Mouse (Mus musculus): ENCODE measurements at regions not wholly inside any gene's neighbourhood (a gene's known extent, or its start where the extent isn't known, plus 50 kb on each side); places are given as distances from the start of the nearest gene placed in this dataset.
A peak's percentile ranks its signal among the peaks of the same experiment; 100 is the strongest.

GRCm38 (mm10) chr14:114855055-114855740 lies 236.8 kb upstream of the Gpc5 start:
- H3K27me3 ChIP-seq (replicated peaks; ENCODE audit: control insufficient read depth, insufficient read depth, low read length) = no peaks in the 10 kb centered on the region
- WGBS = 44% methylated on average over 12 of the region's 12 CpGs
- H3K9ac ChIP-seq (ENCODE audit: low read depth, low read length) = no peak overlapping the region
- TF ChIP-seq CTCF (IDR thresholded peaks at IDR 0.05; ENCODE audit: low read depth) = no peak
- no peaks in the 10 kb centered on the region for H3K36me3 ChIP-seq (ENCODE audit: control insufficient read depth, insufficient read depth)
- no peaks in the 10 kb centered on the region for H3K9me3 ChIP-seq (ENCODE audit: control insufficient read depth)
- H3K4me1 ChIP-seq (replicated peaks; ENCODE audit: control insufficient read depth, insufficient read depth, low read length) = no peaks in the 10 kb centered on the region
- H3K27ac ChIP-seq (ENCODE audit: low read depth, low read length) = no peak overlapping the region
- no peak for ATAC-seq
- no peak overlapping the region for H3K4me3 ChIP-seq (ENCODE audit: low read depth, low read length)
- no peak overlapping the region for H3K4me2 ChIP-seq (replicated peaks; ENCODE audit: low read depth)

GRCm38 (mm10) chr14:114855746-114856145 lies 236.3 kb upstream of the Gpc5 start:
- no peak overlapping the region for H3K4me2 ChIP-seq (replicated peaks; ENCODE audit: low read depth)
- WGBS = 30% methylated on average over 3 of the region's 3 CpGs
- ATAC-seq = no peak

GRCm38 (mm10) chr14:114856243-114857031 lies 235.6 kb upstream of the Gpc5 start:
- Histone ChIP-seq H3K36me3 (ENCODE audit: control insufficient read depth, insufficient read depth) (no peaks in the 10 kb centered on the region), H3K9ac (ENCODE audit: low read depth, low read length) (no peak overlapping the region), H3K4me3 (ENCODE audit: low read depth, low read length) (no peak overlapping the region), H3K4me1 (replicated peaks; ENCODE audit: control insufficient read depth, insufficient read depth, low read length) (no peaks in the 10 kb centered on the region), H3K9me3 (ENCODE audit: control insufficient read depth) (no peaks in the 10 kb centered on the region), H3K27ac (ENCODE audit: low read depth, low read length) (no peak overlapping the region), H3K27me3 (replicated peaks; ENCODE audit: control insufficient read depth, insufficient read depth, low read length) (no peaks in the 10 kb centered on the region), H3K4me2 (replicated peaks; ENCODE audit: low read depth) (0 out of 2 replicates have a peak overlapping the region, but pooled peaks have one; percentile 0)
- ATAC-seq = no peak; the same call in 1 of the 2 replicates
- TF ChIP-seq CTCF (IDR thresholded peaks at IDR 0.05; ENCODE audit: low read depth) = no peak
- WGBS = 43% methylated on average over 18 of the region's 18 CpGs

More at GRCm38 (mm10) chr14:114855746-114856145, 236.3 kb upstream of the Gpc5 start:
- Histone ChIP-seq H3K36me3 (ENCODE audit: control insufficient read depth, insufficient read depth) (no peaks in the 10 kb centered on the region), H3K27me3 (replicated peaks; ENCODE audit: control insufficient read depth, insufficient read depth, low read length) (no peaks in the 10 kb centered on the region), H3K9ac (ENCODE audit: low read depth, low read length) (no peak overlapping the region), H3K27ac (ENCODE audit: low read depth, low read length) (no peak overlapping the region), H3K9me3 (ENCODE audit: control insufficient read depth) (no peaks in the 10 kb centered on the region), H3K4me1 (replicated peaks; ENCODE audit: control insufficient read depth, insufficient read depth, low read length) (no peaks in the 10 kb centered on the region), H3K4me3 (ENCODE audit: low read depth, low read length) (no peak overlapping the region)
- no peak for TF ChIP-seq CTCF (IDR thresholded peaks at IDR 0.05; ENCODE audit: low read depth)

GRCm38 (mm10) chr14:114857171-114857570 lies 234.8 kb upstream of the Gpc5 start:
- H3K4me2 ChIP-seq (replicated peaks; ENCODE audit: low read depth) = peak overlapping the region; percentile 17; the same call in 1 of the 2 replicates
- WGBS = 11% methylated on average over 4 of the region's 4 CpGs
- H3K4me3 ChIP-seq (ENCODE audit: low read depth, low read length) = no peak overlapping the region
- H3K9ac ChIP-seq (ENCODE audit: low read depth, low read length) = no peak overlapping the region
- H3K36me3 ChIP-seq (ENCODE audit: control insufficient read depth, insufficient read depth) = no peaks in the 10 kb centered on the region
- no peak for ATAC-seq
- H3K9me3 ChIP-seq (ENCODE audit: control insufficient read depth) = no peaks in the 10 kb centered on the region
- TF ChIP-seq CTCF (IDR thresholded peaks at IDR 0.05; ENCODE audit: low read depth) = no peak
- no peak overlapping the region for H3K27ac ChIP-seq (ENCODE audit: low read depth, low read length)
- no peaks in the 10 kb centered on the region for H3K27me3 ChIP-seq (replicated peaks; ENCODE audit: control insufficient read depth, insufficient read depth, low read length)
- no peaks in the 10 kb centered on the region for H3K4me1 ChIP-seq (replicated peaks; ENCODE audit: control insufficient read depth, insufficient read depth, low read length)

GRCm38 (mm10) chr14:114857689-114858088 lies 234.3 kb upstream of the Gpc5 start:
- H3K4me2 ChIP-seq (replicated peaks; ENCODE audit: low read depth) = peak overlapping the region; percentile 17; the same call in 1 of the 2 replicates
- H3K27ac ChIP-seq (ENCODE audit: low read depth, low read length) = no peak overlapping the region
- no peak for ATAC-seq
- no peak overlapping the region for H3K9ac ChIP-seq (ENCODE audit: low read depth, low read length)
- H3K4me3 ChIP-seq (ENCODE audit: low read depth, low read length) = no peak overlapping the region
- TF ChIP-seq CTCF (IDR thresholded peaks at IDR 0.05; ENCODE audit: low read depth) = no peak
- H3K9me3 ChIP-seq (ENCODE audit: control insufficient read depth) = no peaks in the 10 kb centered on the region
- no peaks in the 10 kb centered on the region for H3K36me3 ChIP-seq (ENCODE audit: control insufficient read depth, insufficient read depth)
- WGBS = 9% methylated on average over 7 of the region's 7 CpGs
- no peaks in the 10 kb centered on the region for H3K27me3 ChIP-seq (replicated peaks; ENCODE audit: control insufficient read depth, insufficient read depth, low read length)
- H3K4me1 ChIP-seq (replicated peaks; ENCODE audit: control insufficient read depth, insufficient read depth, low read length) = no peaks in the 10 kb centered on the region

- 69% methylated on average over 4 of the region's 4 CpGs for WGBS
- Histone ChIP-seq H3K9me3 (ENCODE audit: control insufficient read depth) (no peaks in the 10 kb centered on the region), H3K27ac (ENCODE audit: low read depth, low read length) (no peak overlapping the region), H3K9ac (ENCODE audit: low read depth, low read length) (no peak overlapping the region), H3K36me3 (ENCODE audit: control insufficient read depth, insufficient read depth) (no peaks in the 10 kb centered on the region), H3K27me3 (replicated peaks; ENCODE audit: control insufficient read depth, insufficient read depth, low read length) (no peaks in the 10 kb centered on the region), H3K4me1 (replicated peaks; ENCODE audit: control insufficient read depth, insufficient read depth, low read length) (no peaks in the 10 kb centered on the region), H3K4me3 (ENCODE audit: low read depth, low read length) (no peak overlapping the region), H3K4me2 (replicated peaks; ENCODE audit: low read depth) (no peak overlapping the region)
- ATAC-seq = no peak
- TF ChIP-seq CTCF (IDR thresholded peaks at IDR 0.05; ENCODE audit: low read depth) = no peak
These were observed 228.4 kb upstream of the Gpc5 start for GRCm38 (mm10) chr14:114863585-114863984.
